Mouse (Mus musculus) 3T3-L1 (cell line): Measurements from ENCODE around the gene Gm5134.

Experiments
- DNase-seq: peaks from one replicate; pipeline ENCODE4 v3.0.0-alpha.2; 2015; ENCODE audit warnings: low read depth, low spot score

Gene Gm5134

DNA sequence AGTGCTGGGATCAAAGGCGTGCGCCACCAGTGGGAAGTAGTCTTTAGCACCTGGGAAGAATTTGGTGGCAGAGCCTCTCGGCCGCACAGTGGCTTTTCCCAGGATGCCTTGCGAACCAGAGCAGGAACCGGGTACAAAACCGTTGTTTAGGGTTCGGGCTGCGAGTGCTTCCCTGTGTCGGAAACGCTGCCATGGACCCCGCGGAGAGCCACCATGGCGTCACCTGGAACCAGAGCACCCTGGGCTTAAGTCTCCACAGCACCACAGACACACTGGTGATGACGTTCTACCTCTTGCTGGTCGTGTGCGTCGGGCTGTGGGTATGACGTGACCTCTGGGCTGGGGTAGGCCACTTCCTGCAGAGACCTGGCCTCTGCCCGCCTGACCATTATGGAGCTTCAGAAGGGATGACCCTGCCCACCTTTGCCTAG is at the start of gene Gm5134:
Gene Gm5134 (plus strand): TSS at position 134 of the 431 bp plus-strand sequence.
- DNase-seq: no peak

DNA sequence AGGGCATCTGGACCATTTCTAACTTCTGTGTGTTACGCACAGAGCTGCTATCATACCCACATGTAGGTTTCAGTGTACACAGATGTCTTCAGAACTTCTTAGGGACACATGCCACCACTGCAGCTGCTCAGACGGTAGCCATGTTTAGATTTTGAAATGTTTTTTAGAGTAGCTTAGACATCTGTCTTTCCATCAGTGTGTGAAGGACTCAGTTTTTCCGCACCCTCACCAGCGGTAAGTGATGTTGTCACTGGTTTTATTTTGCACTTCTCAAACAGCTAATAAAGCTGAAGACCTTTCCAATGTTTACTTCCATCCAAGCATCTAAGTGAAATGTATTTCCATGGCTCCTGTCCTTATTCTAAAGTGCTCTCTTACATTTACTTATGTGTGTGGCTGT is 47.4 kb upstream of the Gm5134 start:
- DNase-seq: no peak

DNA sequence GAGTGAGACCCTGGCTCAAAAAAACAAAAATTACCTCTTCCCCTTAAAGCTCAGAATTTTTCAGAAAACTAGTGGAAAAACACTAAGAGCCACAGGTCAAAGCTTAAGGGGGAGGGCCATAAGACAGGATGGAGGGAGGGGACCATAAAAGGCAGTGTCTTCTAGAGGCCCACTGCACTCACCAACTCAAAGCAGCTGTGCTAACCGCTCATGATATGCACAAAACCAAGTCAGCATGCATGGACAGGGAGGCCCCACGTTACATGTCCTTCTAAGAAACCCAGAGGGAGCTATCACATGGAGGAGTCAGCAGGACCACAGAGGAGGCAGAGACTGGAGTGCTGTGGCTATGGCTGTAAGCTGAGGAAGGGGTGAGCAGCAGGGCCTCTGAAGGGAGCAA is 43.6 kb upstream of the Gm5134 start:
- no peak for DNase-seq

DNA sequence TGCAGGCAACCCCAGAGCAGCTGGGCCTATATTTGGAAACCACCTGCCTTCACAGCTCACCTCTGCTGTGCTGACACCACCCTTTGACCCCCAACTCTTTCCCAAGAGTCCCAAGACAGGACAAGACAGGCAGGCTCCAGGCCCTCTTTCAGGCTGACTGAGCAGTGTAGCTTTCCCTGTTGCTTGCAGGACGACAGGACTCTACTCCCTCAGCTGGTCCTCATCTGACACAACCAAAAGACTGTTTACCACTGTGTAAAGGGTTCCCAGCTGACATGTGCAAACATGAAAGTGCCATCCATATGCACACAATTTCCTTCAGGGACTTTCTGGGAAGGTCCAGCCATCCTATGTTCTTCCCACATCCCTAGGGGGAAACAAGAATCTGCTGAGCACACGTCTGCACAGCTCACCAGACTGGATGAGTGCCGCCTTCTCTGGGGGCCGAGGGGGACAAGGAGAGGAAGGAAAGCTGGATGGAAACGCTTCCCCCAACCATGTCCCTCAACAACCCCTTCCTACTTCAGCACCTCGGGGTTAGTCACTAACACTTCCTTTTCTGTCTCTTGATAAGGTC is 41.2 kb upstream of the Gm5134 start:
- no peak for DNase-seq

DNA sequence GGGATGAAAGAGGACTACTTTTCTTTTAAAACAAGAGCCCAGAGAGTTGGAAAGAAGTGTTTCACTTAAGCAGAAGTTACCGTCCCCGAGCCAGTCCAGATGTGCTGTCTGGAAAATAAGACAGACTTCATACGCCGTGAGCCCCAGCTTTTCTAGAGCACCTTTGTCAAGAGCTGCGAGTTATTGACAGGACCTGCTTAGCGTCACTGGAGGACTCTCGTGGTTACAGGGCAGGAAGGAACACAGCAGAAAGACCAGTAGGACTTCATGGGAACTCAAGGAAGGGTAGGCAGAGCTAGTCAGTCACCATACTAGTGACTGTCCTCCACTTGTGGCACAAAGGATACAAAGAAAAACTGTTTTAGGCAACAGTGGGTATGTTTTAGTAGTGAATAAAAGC is 38.8 kb upstream of the Gm5134 start:
- DNase-seq: no peak

DNA sequence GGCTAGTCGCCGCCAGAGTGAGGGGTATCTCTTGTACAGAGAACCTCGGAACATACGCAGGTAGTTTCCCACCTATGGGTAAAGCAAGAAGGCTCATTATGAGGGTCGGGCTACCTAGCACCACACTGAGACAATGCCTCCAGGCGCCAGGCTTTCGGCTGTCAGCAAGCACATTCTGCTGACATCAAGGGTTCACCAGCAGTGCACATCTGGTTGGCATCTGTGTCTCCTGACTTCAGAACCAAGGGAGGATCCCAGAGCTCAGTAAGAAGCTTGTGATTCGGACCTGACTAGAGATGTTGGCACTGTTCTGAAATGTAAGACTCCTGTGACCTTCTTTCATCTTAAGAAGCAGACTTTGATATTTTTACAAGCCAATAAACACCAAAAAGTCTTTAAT is 37.5 kb upstream of the Gm5134 start:
- peak; percentile 79 for DNase-seq

DNA sequence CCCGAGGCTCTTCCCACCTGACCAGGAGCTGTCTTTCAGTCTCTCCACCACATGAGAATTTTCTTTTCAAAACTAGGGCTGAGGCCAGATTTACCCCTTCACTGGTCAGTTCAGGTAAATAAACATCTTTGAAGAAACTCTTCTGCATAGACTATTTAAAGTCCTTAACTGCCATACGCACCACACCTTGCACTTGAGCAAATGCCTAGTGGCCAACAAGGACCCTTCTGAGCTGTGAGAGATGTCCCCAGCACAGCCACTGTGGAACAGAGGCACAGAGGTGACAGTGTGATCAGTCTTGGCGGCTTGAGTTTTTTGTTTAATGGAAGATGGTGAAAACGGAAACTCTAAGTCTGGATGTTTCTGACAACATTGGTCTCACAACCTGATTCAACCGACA is 35.3 kb upstream of the Gm5134 start:
- DNase-seq: no peak

DNA sequence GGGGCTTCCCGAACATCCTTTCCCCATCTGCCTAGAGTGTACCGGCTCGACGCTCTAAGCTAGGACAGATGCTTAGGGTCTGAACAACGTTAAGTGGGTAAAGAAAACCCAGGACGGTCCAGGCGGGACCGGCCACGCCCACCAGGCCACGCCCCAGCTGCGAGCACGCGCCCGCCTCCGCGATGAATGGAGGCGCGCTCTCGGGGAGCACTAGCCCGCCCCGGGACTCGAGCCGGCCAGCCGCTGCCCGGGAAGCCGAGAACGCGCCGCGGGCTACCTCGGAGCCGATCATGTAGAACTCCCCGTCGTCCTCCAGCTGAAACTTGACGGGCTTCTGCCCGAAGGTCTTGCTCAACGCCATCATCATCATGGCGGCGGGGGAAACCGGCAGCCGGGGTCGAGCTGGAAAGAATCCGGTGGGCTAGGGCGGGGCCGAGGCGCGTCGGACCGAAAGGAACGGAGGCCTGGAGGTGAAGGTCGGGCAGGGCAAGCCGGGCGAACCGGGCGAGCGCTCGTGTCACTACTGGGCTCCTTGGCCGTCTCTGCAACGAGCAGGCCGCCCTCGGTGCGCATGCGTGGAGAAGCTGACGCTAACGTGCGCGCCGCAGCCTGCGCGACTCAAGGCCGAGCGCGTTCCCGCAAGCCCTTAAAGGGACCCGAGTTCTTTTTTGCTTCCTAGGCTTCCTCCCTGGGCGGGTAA is 33.1 kb upstream of the Gm5134 start, which contains the start of gene Smarcb1:
Gene Smarcb1 (minus strand): TSS at position 592 of the 700 bp plus-strand sequence.
- peak; percentile 94 for DNase-seq

DNA sequence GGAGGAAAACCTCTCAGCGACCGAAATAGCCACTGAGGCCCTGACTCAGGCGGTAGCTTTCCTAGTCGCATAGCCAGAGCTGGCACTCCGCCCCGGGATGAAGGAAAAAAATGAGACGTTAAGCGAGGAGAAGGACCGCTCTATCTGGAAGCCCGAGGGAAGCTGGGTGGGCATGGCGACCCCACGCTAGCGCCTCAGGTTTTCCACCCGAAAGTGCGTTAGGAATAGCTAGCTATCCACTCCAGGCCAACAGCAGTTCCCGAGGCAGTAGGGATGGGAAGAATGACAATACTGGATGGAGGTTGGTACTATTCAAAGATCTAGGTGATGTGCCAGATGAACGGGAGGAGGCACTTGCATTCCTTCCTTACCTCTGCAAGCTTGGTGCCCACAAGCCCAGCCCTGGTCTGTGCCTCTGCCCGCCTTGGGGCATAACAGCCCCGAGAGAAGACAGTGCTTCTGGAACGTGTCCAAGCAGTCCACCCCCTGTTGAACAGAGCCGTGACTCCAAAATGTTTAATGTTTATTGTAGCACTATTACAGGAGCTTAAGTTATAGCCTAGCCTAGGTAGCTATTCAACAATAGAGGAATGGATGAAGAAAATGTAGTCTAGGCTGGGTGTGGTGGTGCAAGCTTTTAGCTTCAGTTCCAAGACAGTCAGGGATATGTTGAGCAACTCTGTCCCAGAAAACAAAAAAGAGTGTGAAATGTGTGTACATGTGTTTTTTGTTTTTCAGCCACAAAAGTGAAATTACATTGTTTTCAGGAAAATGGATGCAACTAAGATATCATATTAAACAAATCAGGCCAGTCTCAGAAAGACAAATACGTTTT is 32.4 kb upstream of the Gm5134 start:
- DNase-seq: peak; percentile 45

DNA sequence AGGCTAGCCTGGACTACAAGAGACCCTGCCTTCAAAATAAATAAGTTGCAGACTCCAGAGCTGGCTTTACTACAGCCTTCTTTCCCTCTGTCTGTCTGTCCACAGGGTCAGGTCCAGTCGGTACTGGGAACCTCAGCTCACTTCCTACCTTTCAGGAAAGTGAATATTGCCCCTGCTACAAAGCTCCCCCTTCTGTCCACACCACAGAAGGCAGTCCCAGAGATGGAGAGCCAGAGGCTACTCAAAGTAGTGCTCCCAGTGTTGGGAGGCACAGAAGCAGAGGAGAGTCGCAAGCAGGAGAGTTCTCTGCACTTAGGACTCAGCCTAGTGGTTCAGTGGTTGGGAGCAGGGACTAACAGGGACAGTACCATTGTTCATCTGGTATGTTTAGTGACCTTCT is 30.0 kb upstream of the Gm5134 start:
- peak; percentile 47 for DNase-seq

DNA sequence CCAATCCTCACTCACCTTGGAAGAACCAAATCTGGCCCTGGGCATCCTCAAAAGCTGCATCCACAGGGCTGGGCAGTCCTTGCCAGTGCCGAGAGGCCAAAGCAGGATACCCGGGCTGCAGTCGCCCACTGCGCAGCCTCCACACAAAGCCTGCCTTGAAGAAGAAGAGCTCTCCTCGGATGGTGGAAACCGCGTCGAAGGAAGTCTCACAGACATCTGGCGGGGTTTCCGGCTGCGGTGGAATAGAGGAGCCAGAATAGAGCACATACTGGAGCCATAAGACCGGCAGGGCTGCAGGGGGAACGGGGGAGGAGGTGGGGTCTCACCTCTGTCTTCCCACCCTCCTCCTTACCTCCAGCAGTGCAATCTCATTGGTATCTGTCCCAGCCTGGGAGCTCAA is 27.9 kb upstream of the Gm5134 start:
- no peak for DNase-seq

DNA sequence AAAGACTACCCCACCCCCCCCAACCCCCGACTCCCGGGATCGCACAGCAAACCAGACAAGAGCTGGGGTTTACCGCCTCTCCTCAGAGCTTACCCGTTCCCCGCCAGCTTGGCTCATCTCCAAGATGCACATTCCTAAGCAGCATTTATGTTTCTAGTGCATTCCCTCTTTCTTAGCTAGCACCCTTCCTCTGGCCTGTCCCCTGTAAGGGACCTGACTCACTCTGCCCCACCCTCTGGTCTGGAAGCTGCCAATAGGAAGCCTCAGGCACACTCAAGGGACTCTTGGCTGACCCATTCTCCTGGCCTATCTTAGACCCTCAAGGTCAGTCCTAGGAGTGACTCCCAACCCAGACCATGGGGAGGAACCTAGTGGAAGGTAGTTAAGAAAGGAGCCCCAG is 24.0 kb upstream of the Gm5134 start:
- DNase-seq: peak; percentile 84

DNA sequence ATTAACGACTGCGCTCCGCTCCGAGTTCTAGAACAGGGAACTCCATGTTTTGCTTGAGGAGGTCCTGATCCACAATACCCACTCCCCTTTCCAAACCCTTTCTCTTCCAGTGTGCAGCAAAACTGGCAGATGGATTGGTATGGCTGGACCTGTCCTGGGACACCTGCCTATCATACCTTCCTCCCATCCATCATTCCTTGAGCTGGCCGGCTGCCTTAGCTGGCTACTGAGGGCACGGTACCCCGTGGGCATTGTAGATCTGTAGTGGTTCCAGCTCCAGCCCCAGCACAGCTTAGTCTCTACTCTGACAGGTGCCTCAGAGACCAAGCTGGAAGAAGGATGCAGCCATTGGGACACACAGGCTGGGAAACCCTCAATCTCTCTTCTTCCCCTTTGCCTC is 23.0 kb upstream of the Gm5134 start:
- DNase-seq: no peak

DNA sequence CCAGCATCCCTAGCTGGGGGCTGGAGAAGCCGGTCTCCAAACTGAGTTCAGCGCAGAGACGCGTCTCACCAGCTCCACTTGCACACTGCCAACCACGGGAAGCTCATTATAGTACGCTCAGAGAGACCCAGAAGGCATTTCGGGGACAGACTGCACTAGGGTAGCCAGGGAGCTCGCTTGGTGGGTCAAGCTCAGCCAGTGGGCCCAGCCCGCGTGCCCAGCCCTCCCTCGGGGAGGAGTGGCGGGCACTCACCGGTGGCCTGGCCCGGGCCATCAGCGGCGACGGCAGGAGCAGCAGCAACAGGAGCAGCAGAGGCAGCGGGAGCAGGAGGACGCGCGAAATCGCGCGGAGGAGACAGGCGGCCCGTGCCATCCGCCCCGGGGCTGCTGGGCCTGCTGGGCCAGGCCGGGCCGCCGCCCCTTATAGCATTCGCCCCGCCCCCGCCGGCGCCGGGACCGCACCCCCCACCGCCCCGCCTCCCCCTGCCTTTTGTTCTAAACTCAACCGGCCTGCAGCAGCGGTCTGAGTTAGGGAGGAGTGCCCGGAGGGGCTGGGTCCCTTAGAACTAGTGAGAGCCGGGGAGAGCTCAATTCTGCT is 22.1 kb upstream of the Gm5134 start:
- DNase-seq: peak; percentile 58

DNA sequence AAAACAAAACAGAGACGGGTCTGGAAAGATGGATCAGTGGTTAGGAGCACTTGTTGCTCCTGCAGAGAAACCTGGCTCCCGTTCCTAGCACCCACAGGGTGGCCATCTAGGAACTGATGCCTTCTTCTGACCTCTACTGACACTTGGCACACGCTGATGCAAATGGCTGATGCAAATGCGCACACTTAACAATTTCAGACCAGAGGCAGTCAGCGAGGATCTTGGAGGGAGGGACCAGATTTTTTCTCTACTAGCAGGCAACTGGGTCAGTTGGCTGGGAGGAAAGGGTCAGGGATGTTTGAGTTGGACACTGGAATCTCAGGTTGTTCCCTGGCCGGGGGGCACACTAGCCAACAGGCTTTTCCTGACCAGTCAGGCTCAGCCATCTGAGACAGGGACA is 21.4 kb upstream of the Gm5134 start, which contains the start of gene Chchd10:
Gene Chchd10 (plus strand): TSS at position 240 of the 400 bp plus-strand sequence.
- no peak for DNase-seq

DNA sequence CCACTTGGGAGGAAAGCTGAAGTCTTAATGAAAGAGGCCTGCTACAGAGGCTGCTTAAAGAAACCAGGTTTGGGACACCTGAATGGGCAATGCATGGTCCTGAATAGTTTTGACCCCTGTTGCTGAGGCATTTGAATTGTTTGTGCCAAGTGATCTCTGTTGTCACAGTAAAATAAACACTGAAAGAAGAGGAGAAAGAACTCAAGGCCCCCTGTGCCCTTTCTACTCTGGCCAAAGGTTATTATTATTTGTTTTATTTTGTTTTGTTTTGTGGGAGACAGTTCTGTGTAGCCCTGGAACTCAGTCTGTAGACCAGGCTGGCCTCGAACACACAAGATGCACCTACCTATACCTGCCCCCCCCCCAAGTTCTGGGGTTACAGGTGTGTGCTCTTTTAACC is 19.3 kb upstream of the Gm5134 start:
- no peak for DNase-seq

DNA sequence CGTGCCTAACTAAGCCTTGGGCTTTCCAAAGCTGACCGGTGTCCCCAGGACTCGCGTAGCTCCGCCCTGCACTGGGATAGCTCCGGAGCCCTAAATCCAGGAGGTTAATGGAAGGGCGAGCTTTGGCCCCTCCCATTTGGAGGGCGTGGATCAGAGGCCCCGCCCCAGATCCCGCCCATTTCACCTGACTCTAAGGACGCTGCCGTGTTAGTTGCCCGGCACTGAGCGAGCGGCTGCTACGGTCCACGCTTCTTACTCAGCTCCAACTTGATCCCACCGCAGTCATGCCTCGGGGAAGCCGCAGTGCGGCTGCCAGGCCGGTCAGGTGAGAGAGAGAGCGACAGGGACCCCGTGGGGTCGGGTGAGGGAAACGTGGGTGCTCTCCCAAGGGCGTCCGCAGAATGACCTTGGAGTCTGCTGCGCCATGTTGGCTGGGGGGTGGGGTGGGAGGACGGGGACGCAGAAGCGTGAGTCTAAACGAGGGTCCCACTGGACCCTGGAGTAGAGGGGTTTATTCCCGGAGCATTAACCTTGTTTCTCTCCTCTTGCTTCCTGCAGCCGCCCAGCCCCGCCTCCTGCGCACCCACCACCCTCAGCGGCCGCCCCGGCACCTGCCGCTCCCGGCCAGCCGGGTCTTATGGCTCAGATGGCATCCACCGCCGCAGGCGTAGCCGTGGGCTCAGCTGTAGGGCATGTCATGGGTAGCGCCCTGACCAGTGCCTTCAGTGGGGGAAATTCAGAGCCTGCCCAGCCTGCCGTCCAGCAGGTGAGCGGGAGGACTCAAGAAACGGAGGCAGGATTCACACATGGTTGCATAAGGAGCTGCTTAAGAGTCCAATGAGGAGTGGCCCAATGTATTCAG is 18.4 kb upstream of the Gm5134 start, which contains the start of gene Mmp11:
Gene Mmp11 (minus strand): TSS at position 817 of the 862 bp plus-strand sequence.
- no peak for DNase-seq

DNA sequence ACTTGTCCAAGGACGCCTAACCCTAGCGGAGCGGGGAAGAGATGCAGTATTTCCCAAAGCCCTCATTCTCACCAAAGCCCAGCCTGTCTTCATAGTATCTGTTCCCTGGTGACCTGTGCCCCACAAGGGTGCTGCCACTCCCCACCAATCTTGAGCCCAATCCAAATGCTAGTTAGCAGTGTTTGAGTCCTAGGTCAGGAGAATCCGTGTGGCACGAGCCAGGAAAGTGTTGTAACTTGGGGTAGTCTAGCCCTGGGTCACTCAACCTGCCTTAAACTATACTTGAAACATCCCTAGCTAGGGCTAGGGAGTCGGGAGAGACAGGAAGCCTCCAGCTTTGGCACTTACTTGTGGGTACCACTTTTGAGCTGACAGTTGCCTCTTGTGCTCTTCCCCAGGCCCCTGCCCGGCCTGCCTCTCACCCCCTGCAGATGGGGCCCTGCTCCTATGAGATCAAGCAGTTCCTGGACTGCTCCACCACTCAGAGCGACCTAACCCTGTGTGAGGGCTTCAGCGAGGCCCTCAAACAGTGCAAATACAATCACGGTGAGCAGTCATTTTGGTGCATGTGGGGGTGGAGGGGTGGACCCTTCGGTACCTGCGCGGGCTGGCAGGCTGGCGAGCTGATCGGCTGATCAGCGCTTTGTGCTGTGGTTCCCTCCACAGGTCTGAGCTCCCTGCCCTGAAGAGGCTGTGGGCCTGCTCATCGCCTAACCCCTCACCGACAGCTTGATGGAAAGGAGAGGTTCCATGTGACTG is 17.2 kb upstream of the Gm5134 start:
- no peak for DNase-seq

DNA sequence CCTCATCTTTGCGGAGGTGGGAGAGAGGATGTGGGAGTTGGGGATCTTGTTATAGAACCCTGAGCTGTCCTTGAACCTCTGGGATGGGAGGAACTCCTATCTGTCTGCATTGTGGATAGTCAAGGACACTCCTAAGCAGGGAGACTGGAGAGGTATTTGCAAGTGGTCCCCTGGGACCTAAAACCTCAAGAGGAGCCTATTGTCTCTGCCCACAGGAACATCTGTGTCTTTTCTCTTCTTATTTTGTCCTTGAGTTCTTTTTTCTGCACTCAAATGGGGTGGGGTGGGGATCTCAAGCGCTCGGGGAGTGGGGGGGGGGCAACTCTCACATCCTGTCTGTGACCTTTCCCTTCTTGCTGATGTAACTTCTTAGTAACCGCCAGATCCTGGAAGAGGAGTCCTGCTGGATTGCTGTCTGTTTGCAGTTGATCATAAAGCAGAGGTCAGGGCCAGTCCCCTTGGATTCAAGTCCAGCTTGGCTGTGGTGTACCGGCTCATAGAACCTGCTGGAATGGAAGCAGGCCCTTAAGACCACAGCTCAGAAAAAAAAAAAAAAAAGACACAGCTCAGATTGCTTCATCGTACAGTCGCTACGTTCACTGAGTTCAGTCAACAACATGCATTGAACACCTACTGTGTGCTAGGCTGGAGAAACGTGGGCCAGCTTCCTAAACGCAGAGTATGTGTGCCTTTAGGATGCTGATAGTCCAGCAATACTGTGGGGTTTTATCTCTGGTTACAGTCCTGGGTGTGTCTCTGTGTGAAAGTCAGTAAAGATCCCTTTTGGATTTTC is 16.3 kb upstream of the Gm5134 start:
- peak; percentile 61 for DNase-seq
